Mouse (Mus musculus) stomach, embryonic 15.5 days (tissue): ENCODE results near the gene Atp8a2. TPM values are rescaled to one million over a fixed set of nuclear protein-coding genes. Genes with fewer than 3 reads are reported as not detected.

Source experiments
- ATAC-seq: fragments of 200-750 bp; cut with Nextera tagmentation; 2 replicates; pipeline ENCODE4 v1.8.0; 2017; ENCODE audit warnings: low read depth, moderate number of reproducible peaks, moderate TSS enrichment; ENCODE audit not compliant: insufficient read depth, low FRiP score
- H3K27ac ChIP-seq: fragments of 300-500 bp; sonication (generic); 2 replicates; pipeline ENCODE4 v1.5.1; 2015; ENCODE audit warnings: mild to moderate bottlenecking, inconsistent platforms
- H3K27me3 ChIP-seq: fragments of 300-500 bp; sonication (generic); replicated peaks from 2 replicates; pipeline ENCODE4 v1.6.1; 2015; ENCODE audit warnings: inconsistent platforms
- H3K36me3 ChIP-seq: fragments of 300-500 bp; sonication (generic); 2 replicates; pipeline ENCODE4 v1.6.1; 2015; ENCODE audit warnings: inconsistent platforms
- H3K4me1 ChIP-seq: fragments of 300-500 bp; sonication (generic); 2 replicates; pipeline ENCODE4 v1.6.1; 2015; ENCODE audit warnings: inconsistent platforms
- H3K4me2 ChIP-seq: fragments of 300-500 bp; sonication (generic); 2 replicates; pipeline ENCODE4 v1.6.1; 2015; ENCODE audit warnings: mild to moderate bottlenecking, inconsistent platforms
- H3K4me3 ChIP-seq: fragments of 300-500 bp; sonication (generic); replicated peaks from 2 replicates; pipeline ENCODE4 v1.5.1; 2015; ENCODE audit warnings: inconsistent platforms
- H3K9ac ChIP-seq: fragments of 300-500 bp; sonication (generic); 2 replicates; pipeline ENCODE4 v1.6.1; 2015; ENCODE audit warnings: inconsistent platforms
- H3K9me3 ChIP-seq: fragments of 300-500 bp; sonication (generic); 2 replicates; pipeline ENCODE4 v1.6.1; 2016; ENCODE audit warnings: inconsistent platforms
- WGBS: fragments of 180-500 bp; shearing (Covaris S2); methylation state at CpG from one replicate; pipeline ENCODE4 v1.1.7; 2015; 5-methylcytosine and 5-hydroxymethylcytosine counted together
- polyA plus RNA-seq: library from polyadenylated mRNA; unstranded; fragments of >200 nt; fragmentation: Nextera tagmentation; extraction: Ambion mirVana; gene quantifications from 2 replicates; pipeline ENCODE4 v1.2.1, GENCODE M21; 2015

Gene Atp8a2
- polyA plus RNA-seq, 1 experiment from 2014 or later, result 6.0 TPM

GRCm38 (mm10) chr14:60082771-60083170 lies 114.2 kb downstream of the Atp8a2 start:
- WGBS, result 80% methylated on average over 8 of the region's 8 CpGs
- H3K4me3 ChIP-seq, result no peak overlapping the region

GRCm38 (mm10) chr14:60072496-60072895 lies 124.5 kb downstream of the Atp8a2 start:
- no peak overlapping the region for H3K27ac ChIP-seq
- H3K9ac ChIP-seq, result no peak overlapping the region
- H3K4me1 ChIP-seq, result no peaks in the 10 kb centered on the region
- H3K9me3 ChIP-seq, result no peaks in the 10 kb centered on the region
- WGBS, result 59% methylated on average over 4 of the region's 4 CpGs
- no peaks in the 10 kb centered on the region for H3K27me3 ChIP-seq
- no peak overlapping the region for H3K4me3 ChIP-seq
- H3K4me2 ChIP-seq, result no peak overlapping the region
- no peak for ATAC-seq
- no peaks in the 10 kb centered on the region for H3K36me3 ChIP-seq

More at GRCm38 (mm10) chr14:60082771-60083170, 114.2 kb downstream of the Atp8a2 start:
- H3K9me3 ChIP-seq, result no peaks in the 10 kb centered on the region
- no peaks in the 10 kb centered on the region for H3K27me3 ChIP-seq
- no peak overlapping the region for H3K27ac ChIP-seq
- no peak overlapping the region for H3K9ac ChIP-seq
- no peak overlapping the region for H3K4me2 ChIP-seq
- no peak for ATAC-seq
- H3K36me3 ChIP-seq, result no peaks in the 10 kb centered on the region
- H3K4me1 ChIP-seq, result 0 out of 2 replicates have a peak, but pooled peaks cover 6% of the 10 kb centered on the region

- Histone ChIP-seq H3K4me3 (no peak overlapping the region), H3K27ac (no peak overlapping the region), H3K36me3 (no peaks in the 10 kb centered on the region), H3K27me3 (no peaks in the 10 kb centered on the region), H3K9ac (no peak overlapping the region), H3K4me1 (no peaks in the 10 kb centered on the region), H3K4me2 (no peak overlapping the region), H3K9me3 (no peaks in the 10 kb centered on the region)
- ATAC-seq, result no peak
- WGBS, result 48% methylated on average over 3 of the region's 3 CpGs
Measured at GRCm38 (mm10) chr14:60065186-60065585, 131.8 kb downstream of the Atp8a2 start.

GRCm38 (mm10) chr14:60061023-60061422 lies 136.0 kb downstream of the Atp8a2 start:
- no peak for ATAC-seq
- 67% methylated on average over 3 of the region's 3 CpGs for WGBS
- no peak overlapping the region for H3K27ac ChIP-seq

DNA sequence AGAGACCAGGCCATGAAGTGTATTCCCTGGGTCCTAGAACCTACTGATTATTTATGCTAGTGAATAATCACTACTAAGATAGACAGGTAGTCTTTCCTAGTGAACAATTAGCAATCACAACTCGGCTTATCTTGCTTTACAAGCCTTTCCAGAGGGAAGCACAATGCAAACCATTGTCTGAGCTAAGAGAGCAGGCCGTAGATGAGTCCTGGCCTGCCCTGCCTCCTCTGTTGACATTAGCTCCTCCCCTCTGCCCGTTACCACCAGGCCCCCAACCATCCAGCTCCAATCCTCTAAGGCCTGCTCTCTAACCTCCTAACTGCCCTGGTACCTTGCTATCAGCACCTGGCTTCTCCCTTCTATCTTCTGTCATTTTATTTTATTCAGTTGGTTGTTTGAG lies 138.1 kb downstream of the Atp8a2 start:
- no peak for ATAC-seq
- Histone ChIP-seq H3K4me1 (no peaks in the 10 kb centered on the region), H3K36me3 (no peaks in the 10 kb centered on the region), H3K9me3 (no peaks in the 10 kb centered on the region), H3K27ac (no peak overlapping the region), H3K9ac (no peak overlapping the region), H3K27me3 (no peaks in the 10 kb centered on the region), H3K4me3 (no peak overlapping the region), H3K4me2 (no peak overlapping the region)
- WGBS, result 53% methylated on average over 3 of the region's 3 CpGs

More at GRCm38 (mm10) chr14:60061023-60061422, 136.0 kb downstream of the Atp8a2 start:
- Histone ChIP-seq H3K9me3 (no peaks in the 10 kb centered on the region), H3K9ac (no peak overlapping the region), H3K36me3 (no peaks in the 10 kb centered on the region), H3K4me2 (no peak overlapping the region), H3K4me3 (no peak overlapping the region), H3K27me3 (no peaks in the 10 kb centered on the region), H3K4me1 (no peaks in the 10 kb centered on the region)

DNA sequence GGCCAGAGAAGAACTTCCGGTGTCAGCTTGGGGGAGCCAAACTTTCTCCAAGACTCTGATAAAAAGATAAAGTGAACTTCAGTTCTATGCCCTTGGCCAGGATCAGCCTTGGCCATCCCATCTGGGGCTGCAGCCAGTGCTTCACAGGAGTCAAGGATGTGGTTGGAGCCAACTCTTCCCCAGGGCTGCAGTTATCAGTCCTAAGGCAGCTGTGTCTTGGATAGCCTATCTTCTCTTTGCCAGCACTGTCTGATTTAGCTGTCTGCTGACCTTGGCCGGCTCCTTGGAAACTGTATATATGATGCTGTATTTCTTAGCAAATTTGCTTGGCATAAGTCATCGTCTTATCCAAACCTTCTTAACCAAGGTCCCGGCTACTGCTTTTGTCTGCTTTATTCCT lies 141.7 kb downstream of the Atp8a2 start:
- ATAC-seq, result no peak
- 82% methylated on average over 4 of the region's 4 CpGs for WGBS
- no peaks in the 10 kb centered on the region for H3K27me3 ChIP-seq
- no peak overlapping the region for H3K9ac ChIP-seq
- H3K36me3 ChIP-seq, result no peaks in the 10 kb centered on the region
- no peak overlapping the region for H3K4me2 ChIP-seq
- H3K4me1 ChIP-seq, result no peaks in the 10 kb centered on the region
- H3K27ac ChIP-seq, result no peak overlapping the region
- no peak overlapping the region for H3K4me3 ChIP-seq
- H3K9me3 ChIP-seq, result no peaks in the 10 kb centered on the region

GRCm38 (mm10) chr14:60030666-60031065 lies 166.3 kb downstream of the Atp8a2 start:
- H3K27me3 ChIP-seq, result no peaks in the 10 kb centered on the region
- ATAC-seq, result no peak
- H3K9ac ChIP-seq, result no peak overlapping the region
- H3K4me1 ChIP-seq, result peaks cover 4% of the 10 kb centered on the region; the same call in 1 of the 2 replicates
- H3K4me3 ChIP-seq, result no peak overlapping the region
- H3K36me3 ChIP-seq, result no peaks in the 10 kb centered on the region
- no peaks in the 10 kb centered on the region for H3K9me3 ChIP-seq
- no peak overlapping the region for H3K4me2 ChIP-seq
- H3K27ac ChIP-seq, result no peak overlapping the region
- 52% methylated on average over 2 of the region's 2 CpGs for WGBS

DNA sequence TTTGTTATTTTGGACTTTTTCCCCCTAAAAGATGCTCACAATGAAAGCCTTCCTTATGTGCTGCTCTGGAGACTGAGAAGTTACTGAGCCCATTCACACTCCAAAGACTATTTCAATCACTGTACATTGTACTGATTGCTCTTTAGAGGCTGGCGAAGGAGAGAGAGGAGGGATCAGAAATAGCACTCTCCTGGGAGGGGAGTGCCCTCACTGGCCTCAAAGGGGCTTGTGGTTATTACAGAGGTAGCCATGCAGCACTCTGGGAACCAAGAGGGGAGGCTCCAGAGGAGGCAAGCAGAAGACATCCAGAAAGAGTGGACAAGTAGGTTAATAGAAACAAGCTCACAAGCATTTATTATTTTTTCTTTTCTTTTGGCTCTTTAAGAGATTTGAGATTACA lies 169.8 kb downstream of the Atp8a2 start:
- 61% methylated on average over 1 of the region's 1 CpGs for WGBS

DNA sequence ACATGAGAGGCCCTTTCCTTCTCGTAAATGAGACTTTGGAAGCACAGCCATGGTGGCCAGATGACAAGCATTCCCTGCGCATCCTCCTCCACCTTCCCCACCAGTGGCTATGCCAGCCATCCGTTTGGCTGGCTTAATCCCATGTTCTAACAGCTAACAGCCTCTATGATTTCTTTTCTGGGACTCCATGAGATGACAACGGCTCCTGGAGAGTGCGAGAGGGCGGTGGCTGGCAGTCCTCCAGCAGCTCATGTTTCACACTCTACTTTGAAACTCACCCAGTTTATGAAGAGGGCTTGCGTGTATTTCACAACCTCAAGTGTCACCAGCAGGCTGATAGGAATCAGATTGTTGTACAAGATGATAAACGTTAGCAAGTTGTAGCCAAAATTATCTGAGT lies 170.3 kb downstream of the Atp8a2 start:
- ATAC-seq, result no peak

More for the DNA sequence above, 169.8 kb downstream of the Atp8a2 start:
- no peaks in the 10 kb centered on the region for H3K9me3 ChIP-seq
- no peak overlapping the region for H3K27ac ChIP-seq
- ATAC-seq, result no peak
- H3K4me1 ChIP-seq, result peaks cover 4% of the 10 kb centered on the region; the same call in 1 of the 2 replicates
- H3K9ac ChIP-seq, result no peak overlapping the region
- H3K4me2 ChIP-seq, result no peak overlapping the region
- H3K27me3 ChIP-seq, result no peaks in the 10 kb centered on the region
- no peak overlapping the region for H3K4me3 ChIP-seq
- no peaks in the 10 kb centered on the region for H3K36me3 ChIP-seq

DNA sequence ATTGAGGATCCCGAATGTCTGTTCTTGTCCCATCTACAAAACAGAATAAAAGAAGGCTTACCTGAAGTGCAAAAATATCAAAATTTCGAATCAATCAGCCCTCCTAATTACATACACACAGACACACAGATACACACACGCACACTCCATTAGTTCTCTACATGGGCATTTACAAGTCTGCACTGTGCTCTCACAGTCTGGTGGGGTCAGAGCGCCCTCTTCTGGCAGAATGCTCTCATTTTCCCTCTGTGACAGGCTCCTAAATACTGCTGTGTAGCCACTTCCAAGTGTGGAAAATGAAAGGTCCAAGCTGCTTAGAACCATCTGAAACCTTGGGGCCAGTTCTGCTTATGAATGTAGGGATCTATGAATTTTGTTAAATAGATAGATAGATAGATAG lies 181.1 kb downstream of the Atp8a2 start:
- H3K4me3 ChIP-seq, result no peak overlapping the region
- no peak overlapping the region for H3K9ac ChIP-seq
- H3K4me2 ChIP-seq, result no peak overlapping the region
- no peaks in the 10 kb centered on the region for H3K9me3 ChIP-seq
- 33% methylated on average over 4 of the region's 4 CpGs for WGBS
- no peak; the same call in 1 of the 2 replicates for ATAC-seq
- H3K27me3 ChIP-seq, result no peaks in the 10 kb centered on the region
- H3K27ac ChIP-seq, result no peak overlapping the region
- H3K4me1 ChIP-seq, result no peaks in the 10 kb centered on the region
- no peaks in the 10 kb centered on the region for H3K36me3 ChIP-seq

More for the DNA sequence above, 170.3 kb downstream of the Atp8a2 start:
- no peak overlapping the region for H3K27ac ChIP-seq
- H3K27me3 ChIP-seq, result no peaks in the 10 kb centered on the region
- H3K36me3 ChIP-seq, result no peaks in the 10 kb centered on the region
- no peak overlapping the region for H3K9ac ChIP-seq
- peaks cover 4% of the 10 kb centered on the region; the same call in 1 of the 2 replicates for H3K4me1 ChIP-seq
- H3K4me2 ChIP-seq, result no peak overlapping the region
- no peak overlapping the region for H3K4me3 ChIP-seq
- 45% methylated on average over 8 of the region's 8 CpGs for WGBS
- H3K9me3 ChIP-seq, result no peaks in the 10 kb centered on the region

- Histone ChIP-seq H3K4me3 (no peak overlapping the region), H3K27ac (no peak overlapping the region), H3K9me3 (no peaks in the 10 kb centered on the region), H3K4me2 (no peak overlapping the region), H3K9ac (no peak overlapping the region), H3K4me1 (no peaks in the 10 kb centered on the region), H3K27me3 (no peaks in the 10 kb centered on the region), H3K36me3 (no peaks in the 10 kb centered on the region)
- WGBS, result 80% methylated on average over 1 of the region's 1 CpGs
- no peak for ATAC-seq
Measured at GRCm38 (mm10) chr14:60001801-60002200, 195.2 kb downstream of the Atp8a2 start.

- no peaks in the 10 kb centered on the region for H3K9me3 ChIP-seq
- WGBS, result 58% methylated on average over 5 of the region's 5 CpGs
- H3K36me3 ChIP-seq, result no peaks in the 10 kb centered on the region
- no peak overlapping the region for H3K4me2 ChIP-seq
- H3K4me1 ChIP-seq, result no peaks in the 10 kb centered on the region
- no peak overlapping the region for H3K9ac ChIP-seq
- H3K4me3 ChIP-seq, result no peak overlapping the region
- H3K27me3 ChIP-seq, result no peaks in the 10 kb centered on the region
- no peak overlapping the region for H3K27ac ChIP-seq
- ATAC-seq, result no peak
Measured at GRCm38 (mm10) chr14:59988860-59989259, 208.1 kb downstream of the Atp8a2 start.

- Histone ChIP-seq H3K9ac (no peak overlapping the region), H3K9me3 (no peaks in the 10 kb centered on the region), H3K27me3 (no peaks in the 10 kb centered on the region), H3K27ac (no peak overlapping the region), H3K4me3 (no peak overlapping the region), H3K4me1 (no peaks in the 10 kb centered on the region), H3K4me2 (no peak overlapping the region), H3K36me3 (no peaks in the 10 kb centered on the region)
- 83% methylated on average over 3 of the region's 3 CpGs for WGBS
- ATAC-seq, result no peak
Measured at GRCm38 (mm10) chr14:59987975-59988374, 209.0 kb downstream of the Atp8a2 start.
